Mouse (Mus musculus) thymus, adult 2 months (tissue): ENCODE measurements at regions not wholly inside any gene's neighbourhood (a gene's known extent, or its start where the extent isn't known, plus 50 kb on each side); places are given as distances from the start of the nearest gene placed in this dataset.

Source experiments
- CTCF ChIP-seq: fragments of 200-500 bp; IDR thresholded peaks from 2 replicates; pipeline ENCODE4 v1.5.1; 2012; ENCODE audit warnings: mild to moderate bottlenecking, control low read depth, low read length, moderate library complexity, borderline replicate concordance; ENCODE audit not compliant: control insufficient read depth, poor library complexity, insufficient read depth; ENCODE audit errors: extremely low read depth
- POLR2A ChIP-seq: fragments of 200-500 bp; IDR thresholded peaks from 2 replicates; pipeline ENCODE4 v1.6.1; 2012; ENCODE audit warnings: mild to moderate bottlenecking, low read length, control low read depth, moderate library complexity; ENCODE audit not compliant: control insufficient read depth, poor library complexity, insufficient read depth; ENCODE audit errors: extremely low read depth

DNA sequence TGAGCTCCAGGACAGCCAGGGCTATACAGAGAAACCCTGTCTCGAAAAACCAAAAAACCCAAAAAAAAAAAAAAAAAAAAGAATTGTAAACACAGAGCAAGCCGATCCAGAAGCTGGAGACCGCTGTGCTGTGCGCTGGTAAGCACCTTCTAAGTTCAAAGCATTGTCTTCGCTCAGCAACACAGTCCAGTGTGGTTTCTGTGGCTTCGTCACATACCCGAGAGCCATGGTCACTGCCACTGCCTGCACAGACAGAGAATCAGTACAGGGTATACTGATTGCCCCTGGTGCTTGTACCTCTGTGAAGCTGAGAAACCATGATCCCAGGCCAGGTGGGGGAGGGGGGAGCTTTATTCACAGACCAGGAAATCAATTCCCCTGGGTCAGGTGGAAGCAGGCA is 51.6 kb upstream of the Foxq1 start:
- TF ChIP-seq CTCF (no peak), POLR2A (no peak)
